Mouse (Mus musculus) lung, adult 2 months (tissue): ENCODE results near the gene Trim60.

Experiments used
- CTCF ChIP-seq: fragments of 200-500 bp; IDR thresholded peaks from 2 replicates; pipeline ENCODE4 v1.5.1; 2011; ENCODE audit warnings: mild to moderate bottlenecking, low read length, control low read depth; ENCODE audit not compliant: insufficient read depth
- POLR2A ChIP-seq: fragments of 200-500 bp; IDR thresholded peaks from 2 replicates; pipeline ENCODE4 v1.6.1; 2011; ENCODE audit warnings: low read depth, mild to moderate bottlenecking, control low read depth, low read length, borderline replicate concordance; ENCODE audit errors: extremely low read depth

GRCm38 (mm10) chr8:65062195-65062594 lies 43.8 kb upstream of the Trim60 start:
- TF ChIP-seq CTCF (no peak), POLR2A (no peak)
